Mouse (Mus musculus): Measurements from ENCODE around the gene Gm20431. TPM values are rescaled to one million over a fixed set of nuclear protein-coding genes. Genes with fewer than 3 reads are reported as not detected.
A peak's percentile ranks its signal among the peaks of the same experiment; 100 is the strongest.
"Not testable (repeated sequence)": the region's sequence is repeated elsewhere in the genome, so short reads cannot be mapped to it uniquely, and the experiment has no call there.

Gm20431 gene
- polyA plus RNA-seq, 1 experiment from 2014 or later, result 8.6 TPM

GRCm38 (mm10) chr2:167654911-167655600, 6.2 kb downstream of the Gm20431 start:
- Histone ChIP-seq H3K9ac (no peak overlapping the region), H3K4me1 (replicated peaks) (peaks cover 27% of the 10 kb centered on the region), H3K4me3 (no peak overlapping the region), H3K36me3 (no peaks in the 10 kb centered on the region), H3K4me2 (no peak overlapping the region), H3K9me3 (no peaks in the 10 kb centered on the region), H3K27me3 (no peaks in the 10 kb centered on the region), H3K27ac (replicated peaks) (no peak overlapping the region)
- 93% methylated on average over 10 of the region's 10 CpGs for WGBS
- no peak for ATAC-seq (ENCODE audit: low FRiP score, low read depth)

DNA sequence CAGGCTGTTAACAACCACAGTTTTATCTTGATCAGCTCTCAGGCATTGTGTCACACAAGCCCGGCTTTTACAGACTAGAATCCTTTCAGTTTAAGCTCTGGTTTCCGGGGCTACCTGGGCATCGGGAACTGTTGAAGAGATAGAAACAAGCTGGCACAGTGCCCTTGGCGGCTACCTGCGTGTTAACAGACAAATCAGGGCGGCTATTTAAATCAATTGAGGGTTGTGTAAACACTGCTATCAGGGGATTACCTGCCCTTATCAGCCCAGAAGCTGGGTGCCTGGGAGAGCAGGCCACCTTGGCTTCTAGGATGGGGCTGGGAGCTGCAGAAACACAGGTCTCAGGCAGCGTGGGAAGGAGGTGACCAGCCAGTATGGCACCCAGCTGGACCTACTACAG, 8.6 kb downstream of the Gm20431 start:
- Histone ChIP-seq H3K9me3 (no peaks in the 10 kb centered on the region), H3K4me1 (replicated peaks) (0 out of 2 replicates have a peak, but pooled peaks cover 6% of the 10 kb centered on the region), H3K4me3 (no peak overlapping the region), H3K36me3 (peaks cover 3% of the 10 kb centered on the region; the same call in 1 of the 2 replicates), H3K4me2 (no peak overlapping the region), H3K27ac (replicated peaks) (no peak overlapping the region), H3K9ac (no peak overlapping the region), H3K27me3 (no peaks in the 10 kb centered on the region)
- WGBS, result 84% methylated on average over 7 of the region's 7 CpGs
- ATAC-seq (ENCODE audit: low FRiP score, low read depth), result no peak

GRCm38 (mm10) chr2:167651622-167652021, 9.7 kb downstream of the Gm20431 start:
- Histone ChIP-seq H3K4me1 (replicated peaks) (0 out of 2 replicates have a peak, but pooled peaks cover 4% of the 10 kb centered on the region), H3K27ac (replicated peaks) (no peak overlapping the region), H3K9me3 (no peaks in the 10 kb centered on the region), H3K36me3 (peaks cover 3% of the 10 kb centered on the region; the same call in 1 of the 2 replicates), H3K4me3 (no peak overlapping the region), H3K4me2 (no peak overlapping the region), H3K27me3 (no peaks in the 10 kb centered on the region), H3K9ac (no peak overlapping the region)
- no peak for ATAC-seq (ENCODE audit: low FRiP score, low read depth)
- 85% methylated on average over 9 of the region's 9 CpGs for WGBS

DNA sequence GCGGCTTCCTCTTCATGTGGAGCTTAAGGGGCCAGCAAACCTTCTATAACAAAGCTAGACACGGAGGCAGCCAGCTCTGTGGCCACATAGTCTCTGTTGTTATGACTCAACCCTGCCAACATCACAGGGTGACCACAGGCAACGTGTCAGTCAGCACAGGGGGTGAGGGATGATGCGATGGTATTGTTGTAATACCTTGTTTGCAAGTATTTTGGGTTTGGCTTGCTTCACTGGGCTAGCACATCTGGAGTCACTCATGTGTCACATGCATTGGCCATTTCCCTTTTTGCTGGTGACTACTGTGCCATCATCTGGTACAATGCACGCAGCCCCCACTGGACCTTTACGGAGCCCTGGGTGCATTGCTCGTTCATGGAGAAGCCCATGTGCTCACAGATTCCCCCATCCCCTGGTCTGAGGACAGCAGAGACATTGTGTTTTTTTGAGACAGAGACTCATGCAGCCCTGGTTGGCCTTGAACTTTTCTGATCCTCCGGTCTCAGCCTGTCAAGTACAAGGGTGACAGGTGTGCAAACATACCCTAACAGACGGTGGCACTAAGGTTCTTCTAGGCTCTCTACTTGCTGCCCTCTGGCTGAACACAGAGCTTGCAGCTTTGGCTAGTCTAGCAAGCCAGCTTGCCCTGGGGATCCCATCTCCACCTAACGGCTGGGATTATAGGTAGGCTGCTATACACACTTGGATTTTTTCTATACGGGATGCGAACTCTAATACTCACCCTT, 11.8 kb downstream of the Gm20431 start:
- WGBS, result 93% methylated on average over 12 of the region's 12 CpGs
- H3K4me1 ChIP-seq (replicated peaks), result no peaks in the 10 kb centered on the region
- H3K4me3 ChIP-seq, result no peak overlapping the region
- H3K27me3 ChIP-seq, result no peaks in the 10 kb centered on the region
- H3K36me3 ChIP-seq, result peaks cover 3% of the 10 kb centered on the region; the same call in 1 of the 2 replicates
- H3K4me2 ChIP-seq, result no peak overlapping the region
- no peak overlapping the region for H3K9ac ChIP-seq
- ATAC-seq (ENCODE audit: low FRiP score, low read depth), result no peak
- no peak overlapping the region for H3K27ac ChIP-seq (replicated peaks)
- H3K9me3 ChIP-seq, result no peaks in the 10 kb centered on the region

DNA sequence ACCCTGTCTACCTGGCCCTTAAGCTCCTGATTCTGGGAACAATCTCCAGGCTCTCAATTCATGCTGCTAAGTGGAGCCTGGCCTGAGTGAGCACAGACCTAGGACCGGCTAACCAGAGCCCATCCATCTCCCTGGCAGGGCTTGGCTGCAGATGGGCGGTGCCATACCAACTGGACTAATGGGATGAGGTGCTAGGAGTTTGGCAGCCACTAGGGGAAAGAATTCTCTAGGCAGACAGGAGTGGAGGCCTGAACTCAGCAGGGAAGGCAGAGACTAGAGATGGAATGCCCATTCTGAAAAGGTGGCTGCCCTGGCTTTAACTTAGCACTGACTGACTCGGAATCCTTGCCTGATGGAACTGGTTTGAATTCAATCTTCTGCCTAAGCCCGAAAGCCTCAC, 14.9 kb downstream of the Gm20431 start:
- no peak for ATAC-seq (ENCODE audit: low FRiP score, low read depth)
- no peaks in the 10 kb centered on the region for H3K4me1 ChIP-seq (replicated peaks)
- H3K9ac ChIP-seq, result no peak overlapping the region
- no peak overlapping the region for H3K4me2 ChIP-seq
- H3K36me3 ChIP-seq, result peaks cover 3% of the 10 kb centered on the region; the same call in 1 of the 2 replicates
- WGBS, result 67% methylated on average over 4 of the region's 4 CpGs
- H3K4me3 ChIP-seq, result no peak overlapping the region
- no peaks in the 10 kb centered on the region for H3K27me3 ChIP-seq
- no peak overlapping the region for H3K27ac ChIP-seq (replicated peaks)
- no peaks in the 10 kb centered on the region for H3K9me3 ChIP-seq

GRCm38 (mm10) chr2:167643356-167644052, 17.8 kb downstream of the Gm20431 start:
- not testable (repeated sequence) for H3K4me1 ChIP-seq (replicated peaks); H3K9ac ChIP-seq; H3K36me3 ChIP-seq; H3K4me3 ChIP-seq; H3K27ac ChIP-seq (replicated peaks); H3K4me2 ChIP-seq; ATAC-seq (ENCODE audit: low FRiP score, low read depth); H3K9me3 ChIP-seq; H3K27me3 ChIP-seq
- WGBS, result 83% methylated on average over 13 of the region's 13 CpGs

DNA sequence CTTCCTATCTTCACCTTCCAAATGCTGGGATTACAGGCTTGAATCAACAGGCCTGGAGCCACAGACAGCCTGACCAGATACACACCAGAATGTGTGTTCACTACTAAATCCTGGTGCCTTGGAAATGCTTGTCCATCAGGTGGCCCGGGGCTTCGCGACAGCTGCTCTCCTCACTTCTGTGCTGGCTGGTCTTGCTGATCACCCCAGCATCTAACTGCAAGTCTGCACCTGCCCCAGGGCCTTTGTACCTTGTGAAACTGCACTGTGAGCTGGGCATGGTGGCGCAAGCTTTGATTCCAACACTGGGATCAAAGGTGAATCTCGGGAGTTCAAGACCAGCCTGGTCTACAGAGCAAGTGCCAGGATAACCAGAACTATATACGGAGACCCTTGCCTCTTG, 19.1 kb downstream of the Gm20431 start:
- Histone ChIP-seq H3K4me3 (no peak overlapping the region), H3K27ac (replicated peaks) (no peak overlapping the region), H3K4me1 (replicated peaks) (no peaks in the 10 kb centered on the region), H3K36me3 (no peaks in the 10 kb centered on the region), H3K9ac (no peak overlapping the region), H3K4me2 (no peak overlapping the region), H3K9me3 (no peaks in the 10 kb centered on the region), H3K27me3 (no peaks in the 10 kb centered on the region)
- ATAC-seq (ENCODE audit: low FRiP score, low read depth), result no peak
- 92% methylated on average over 6 of the region's 6 CpGs for WGBS

- Histone ChIP-seq H3K36me3 (no peaks in the 10 kb centered on the region), H3K4me3 (no peak overlapping the region), H3K27me3 (no peaks in the 10 kb centered on the region), H3K4me1 (replicated peaks) (no peaks in the 10 kb centered on the region), H3K9me3 (no peaks in the 10 kb centered on the region), H3K9ac (no peak overlapping the region), H3K4me2 (no peak overlapping the region), H3K27ac (replicated peaks) (no peak overlapping the region)
- no peak for ATAC-seq (ENCODE audit: low FRiP score, low read depth)
- 55% methylated on average over 8 of the region's 8 CpGs for WGBS
Observed at GRCm38 (mm10) chr2:167641337-167641736, 20.0 kb downstream of the Gm20431 start.

DNA sequence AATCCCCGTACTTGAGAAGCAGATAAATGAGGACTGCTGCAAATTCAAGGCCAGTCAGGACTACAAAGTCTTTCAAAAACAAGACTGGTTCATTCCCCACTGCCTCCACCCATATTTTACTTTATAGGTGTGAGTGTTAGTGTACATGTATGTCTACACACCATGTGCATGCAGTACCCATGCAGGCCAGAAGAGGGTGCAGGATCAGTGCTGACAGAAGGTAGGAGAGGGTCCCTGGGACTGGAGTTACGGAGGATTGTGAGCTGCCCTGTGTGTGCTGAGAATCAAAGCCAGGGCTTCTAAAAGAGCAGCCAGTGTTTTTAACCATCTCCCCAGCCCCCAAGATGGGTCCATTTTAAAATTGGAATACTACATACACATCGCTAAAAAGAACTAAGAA, 21.0 kb downstream of the Gm20431 start:
- no peaks in the 10 kb centered on the region for H3K27me3 ChIP-seq
- no peak overlapping the region for H3K4me3 ChIP-seq
- no peaks in the 10 kb centered on the region for H3K4me1 ChIP-seq (replicated peaks)
- no peak overlapping the region for H3K4me2 ChIP-seq
- no peaks in the 10 kb centered on the region for H3K9me3 ChIP-seq
- no peak overlapping the region for H3K9ac ChIP-seq
- no peak for ATAC-seq (ENCODE audit: low FRiP score, low read depth)
- H3K27ac ChIP-seq (replicated peaks), result no peak overlapping the region
- no peaks in the 10 kb centered on the region for H3K36me3 ChIP-seq
- 82% methylated on average over 3 of the region's 3 CpGs for WGBS

- 78% methylated on average over 7 of the region's 7 CpGs for WGBS
Observed at GRCm38 (mm10) chr2:167634865-167635512, 26.3 kb downstream of the Gm20431 start.

DNA sequence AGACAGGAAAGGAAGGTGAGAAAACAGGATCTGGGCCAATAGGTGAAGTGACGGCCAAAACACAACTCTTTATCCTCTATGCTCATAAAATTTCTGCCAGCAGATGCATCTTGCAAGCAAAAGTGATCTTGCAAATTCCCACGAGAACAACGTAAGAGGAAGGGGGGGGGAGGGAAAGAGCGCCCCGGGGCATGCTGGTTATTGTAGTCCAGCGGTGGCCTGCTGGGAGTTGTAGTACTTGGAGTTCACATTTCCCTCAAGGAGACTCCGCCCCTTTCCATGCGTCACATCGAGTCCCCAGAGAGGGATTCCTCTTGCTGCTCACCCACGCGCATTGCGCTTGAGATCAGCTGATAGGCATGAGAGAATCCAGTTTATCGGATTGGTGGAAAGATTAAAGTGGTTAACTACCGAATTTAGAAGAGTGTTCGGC, 26.9 kb downstream of the Gm20431 start:
- peak; percentile 78 for ATAC-seq (ENCODE audit: low FRiP score, low read depth)
- peak overlapping the region; percentile 39; the same call in 1 of the 2 replicates for H3K9ac ChIP-seq
- no peaks in the 10 kb centered on the region for H3K36me3 ChIP-seq

More at GRCm38 (mm10) chr2:167634865-167635512, 26.3 kb downstream of the Gm20431 start:
- ATAC-seq (ENCODE audit: low FRiP score, low read depth), result no peak
- H3K4me1 ChIP-seq (replicated peaks), result peaks cover 31% of the 10 kb centered on the region
- H3K36me3 ChIP-seq, result no peaks in the 10 kb centered on the region
- H3K9ac ChIP-seq, result 0 out of 2 replicates have a peak overlapping the region, but pooled peaks have one; percentile 13
- H3K9me3 ChIP-seq, result no peaks in the 10 kb centered on the region
- H3K4me3 ChIP-seq, result peak overlapping the region; percentile 33
- H3K27ac ChIP-seq (replicated peaks), result peak overlapping the region; percentile 68; the same call in 1 of the 2 replicates
- peak overlapping the region; percentile 62 for H3K4me2 ChIP-seq
- H3K27me3 ChIP-seq, result no peaks in the 10 kb centered on the region

More for the DNA sequence above, 26.9 kb downstream of the Gm20431 start:
- peak overlapping the region; percentile 62 for H3K4me2 ChIP-seq
- peak overlapping the region; percentile 33 for H3K4me3 ChIP-seq
- H3K27me3 ChIP-seq, result no peaks in the 10 kb centered on the region
- H3K4me1 ChIP-seq (replicated peaks), result peaks cover 37% of the 10 kb centered on the region
- no peaks in the 10 kb centered on the region for H3K9me3 ChIP-seq
- peak overlapping the region; percentile 85 for H3K27ac ChIP-seq (replicated peaks)
- 1% methylated on average over 15 of the region's 15 CpGs for WGBS
